Mouse (Mus musculus) heart, embryonic 10.5 days (tissue): ENCODE data around the gene Eya3. TPM values are rescaled to one million over a fixed set of nuclear protein-coding genes. Genes with fewer than 3 reads are reported as not detected.

Source experiments
- DNase-seq: peaks from one replicate; pipeline ENCODE4 v3.0.0-alpha.2; 2017; ENCODE audit warnings: low spot score
- H3K27ac ChIP-seq: fragments of 300-500 bp; sonication (generic); 2 replicates; pipeline ENCODE4 v1.5.1; 2016; ENCODE audit warnings: mild to moderate bottlenecking
- H3K27me3 ChIP-seq: fragments of 300-500 bp; sonication (generic); 2 replicates; pipeline ENCODE4 v1.6.1; 2016; ENCODE audit warnings: mild to moderate bottlenecking; ENCODE audit not compliant: poor library complexity, insufficient read depth, severe bottlenecking
- H3K36me3 ChIP-seq: fragments of 300-500 bp; sonication (generic); 2 replicates; pipeline ENCODE4 v1.6.1; 2016; ENCODE audit warnings: mild to moderate bottlenecking, moderate library complexity
- H3K4me1 ChIP-seq: fragments of 300-500 bp; sonication (generic); 2 replicates; pipeline ENCODE4 v1.6.1; 2016; ENCODE audit warnings: mild to moderate bottlenecking
- H3K4me3 ChIP-seq: fragments of 300-500 bp; sonication (generic); 2 replicates; pipeline ENCODE4 v1.5.1; 2016; ENCODE audit warnings: mild to moderate bottlenecking, moderate library complexity
- H3K9me3 ChIP-seq: fragments of 300-500 bp; sonication (generic); 2 replicates; pipeline ENCODE4 v1.6.1; 2016; ENCODE audit warnings: mild to moderate bottlenecking, moderate library complexity
- WGBS: fragments of 180-500 bp; shearing (Covaris S2); methylation state at CpG from one replicate; pipeline ENCODE4 v1.1.7; 2016; 5-methylcytosine and 5-hydroxymethylcytosine counted together
- polyA plus RNA-seq: library from polyadenylated mRNA; unstranded; fragments of >200 nt; fragmentation: Nextera tagmentation; extraction: Ambion mirVana; gene quantifications from 2 replicates; pipeline ENCODE4 v1.2.1, GENCODE M21; 2016

Gene Eya3
- polyA plus RNA-seq, 1 experiment from 2014 or later = 33.0 TPM

GRCm38 (mm10) chr4:132653799-132654198 is 15.0 kb downstream of the Eya3 start:
- H3K36me3 ChIP-seq = peaks cover 12% of the 10 kb centered on the region
- WGBS = 81% methylated on average over 3 of the region's 3 CpGs
- DNase-seq = no peak

GRCm38 (mm10) chr4:132655290-132655689 is 16.5 kb downstream of the Eya3 start:
- DNase-seq = no peak
- no peaks in the 10 kb centered on the region for H3K9me3 ChIP-seq
- H3K4me1 ChIP-seq = peaks cover 17% of the 10 kb centered on the region; the same call in 1 of the 2 replicates
- H3K36me3 ChIP-seq = peaks cover 16% of the 10 kb centered on the region
- no peaks in the 10 kb centered on the region for H3K27me3 ChIP-seq
- no peak overlapping the region for H3K4me3 ChIP-seq
- H3K27ac ChIP-seq = no peak overlapping the region
- 87% methylated on average over 5 of the region's 5 CpGs for WGBS

More at GRCm38 (mm10) chr4:132653799-132654198, 15.0 kb downstream of the Eya3 start:
- H3K27me3 ChIP-seq = no peaks in the 10 kb centered on the region
- H3K4me1 ChIP-seq = peaks cover 29% of the 10 kb centered on the region
- no peak overlapping the region for H3K4me3 ChIP-seq
- no peak overlapping the region for H3K27ac ChIP-seq
- H3K9me3 ChIP-seq = no peaks in the 10 kb centered on the region

GRCm38 (mm10) chr4:132659106-132659505 is 20.3 kb downstream of the Eya3 start:
- Histone ChIP-seq H3K9me3 (no peaks in the 10 kb centered on the region), H3K36me3 (peaks cover 39% of the 10 kb centered on the region), H3K4me1 (no peaks in the 10 kb centered on the region), H3K4me3 (no peak overlapping the region), H3K27me3 (no peaks in the 10 kb centered on the region), H3K27ac (no peak overlapping the region)
- 88% methylated on average over 7 of the region's 7 CpGs for WGBS
- DNase-seq = no peak

- no peaks in the 10 kb centered on the region for H3K9me3 ChIP-seq
- no peak overlapping the region for H3K27ac ChIP-seq
- H3K27me3 ChIP-seq = no peaks in the 10 kb centered on the region
- no peak overlapping the region for H3K4me3 ChIP-seq
- 96% methylated on average over 5 of the region's 5 CpGs for WGBS
- peaks cover 84% of the 10 kb centered on the region for H3K36me3 ChIP-seq
- DNase-seq = no peak
- H3K4me1 ChIP-seq = no peaks in the 10 kb centered on the region
Observed at GRCm38 (mm10) chr4:132672697-132673096, 33.9 kb downstream of the Eya3 start.

- Histone ChIP-seq H3K4me3 (no peak overlapping the region), H3K4me1 (no peaks in the 10 kb centered on the region), H3K27me3 (no peaks in the 10 kb centered on the region), H3K36me3 (peaks cover 75% of the 10 kb centered on the region), H3K27ac (no peak overlapping the region), H3K9me3 (no peaks in the 10 kb centered on the region)
- no peak for DNase-seq
- WGBS = 84% methylated on average over 7 of the region's 7 CpGs
Observed at GRCm38 (mm10) chr4:132676771-132677539, 38.2 kb downstream of the Eya3 start.

- H3K36me3 ChIP-seq = peaks cover 63% of the 10 kb centered on the region
Observed at GRCm38 (mm10) chr4:132689634-132690033, 50.8 kb downstream of the Eya3 start.

GRCm38 (mm10) chr4:132693366-132693765 is 54.6 kb downstream of the Eya3 start:
- Histone ChIP-seq H3K9me3 (no peaks in the 10 kb centered on the region), H3K4me1 (no peaks in the 10 kb centered on the region), H3K27ac (no peak overlapping the region), H3K27me3 (no peaks in the 10 kb centered on the region), H3K36me3 (peaks cover 73% of the 10 kb centered on the region), H3K4me3 (no peak overlapping the region)
- DNase-seq = no peak
- WGBS = 92% methylated on average over 3 of the region's 3 CpGs

More at GRCm38 (mm10) chr4:132689634-132690033, 50.8 kb downstream of the Eya3 start:
- Histone ChIP-seq H3K27ac (no peak overlapping the region), H3K4me1 (no peaks in the 10 kb centered on the region), H3K27me3 (no peaks in the 10 kb centered on the region), H3K9me3 (no peaks in the 10 kb centered on the region), H3K4me3 (no peak overlapping the region)
- no peak for DNase-seq
- 76% methylated on average over 2 of the region's 2 CpGs for WGBS

GRCm38 (mm10) chr4:132702076-132702475 is 63.3 kb downstream of the Eya3 start:
- DNase-seq = no peak
- 95% methylated on average over 5 of the region's 5 CpGs for WGBS
- H3K36me3 ChIP-seq = peaks cover 89% of the 10 kb centered on the region

GRCm38 (mm10) chr4:132706885-132707284 is 68.1 kb downstream of the Eya3 start:
- WGBS = 92% methylated on average over 8 of the region's 8 CpGs
- H3K27me3 ChIP-seq = no peaks in the 10 kb centered on the region

More at GRCm38 (mm10) chr4:132702076-132702475, 63.3 kb downstream of the Eya3 start:
- no peaks in the 10 kb centered on the region for H3K9me3 ChIP-seq
- H3K27me3 ChIP-seq = no peaks in the 10 kb centered on the region
- H3K27ac ChIP-seq = no peak overlapping the region
- H3K4me1 ChIP-seq = no peaks in the 10 kb centered on the region
- no peak overlapping the region for H3K4me3 ChIP-seq

GRCm38 (mm10) chr4:132713181-132713580 is 74.4 kb downstream of the Eya3 start:
- H3K27ac ChIP-seq = no peak overlapping the region
- no peaks in the 10 kb centered on the region for H3K4me1 ChIP-seq
- H3K27me3 ChIP-seq = no peaks in the 10 kb centered on the region
- WGBS = 97% methylated on average over 7 of the region's 7 CpGs
- no peaks in the 10 kb centered on the region for H3K9me3 ChIP-seq
- peaks cover 75% of the 10 kb centered on the region for H3K36me3 ChIP-seq
- DNase-seq = no peak
- no peak overlapping the region for H3K4me3 ChIP-seq

More at GRCm38 (mm10) chr4:132706885-132707284, 68.1 kb downstream of the Eya3 start:
- DNase-seq = no peak
- peaks cover 95% of the 10 kb centered on the region for H3K36me3 ChIP-seq
- H3K27ac ChIP-seq = no peak overlapping the region
- no peaks in the 10 kb centered on the region for H3K9me3 ChIP-seq
- H3K4me3 ChIP-seq = no peak overlapping the region
- H3K4me1 ChIP-seq = no peaks in the 10 kb centered on the region

- Histone ChIP-seq H3K4me1 (no peaks in the 10 kb centered on the region), H3K27ac (no peak overlapping the region), H3K27me3 (no peaks in the 10 kb centered on the region), H3K36me3 (peaks cover 75% of the 10 kb centered on the region), H3K4me3 (no peak overlapping the region), H3K9me3 (no peaks in the 10 kb centered on the region)
- WGBS = 96% methylated on average over 1 of the region's 1 CpGs
- DNase-seq = no peak
Observed at GRCm38 (mm10) chr4:132718251-132718650, 79.5 kb downstream of the Eya3 start.

GRCm38 (mm10) chr4:132728233-132728632 is 89.4 kb downstream of the Eya3 start:
- Histone ChIP-seq H3K4me3 (no peak overlapping the region), H3K36me3 (peaks cover 15% of the 10 kb centered on the region), H3K4me1 (peaks cover 24% of the 10 kb centered on the region), H3K27ac (no peak overlapping the region), H3K27me3 (no peaks in the 10 kb centered on the region), H3K9me3 (no peaks in the 10 kb centered on the region)
- 79% methylated on average over 8 of the region's 8 CpGs for WGBS
- no peak for DNase-seq

- DNase-seq = no peak
- WGBS = 41% methylated on average over 12 of the region's 12 CpGs
- Histone ChIP-seq H3K27ac (peak overlapping the region; percentile 77; the same call in 1 of the 2 replicates), H3K4me3 (peak overlapping the region; percentile 68), H3K4me1 (peaks cover 27% of the 10 kb centered on the region), H3K27me3 (no peaks in the 10 kb centered on the region), H3K9me3 (no peaks in the 10 kb centered on the region), H3K36me3 (no peaks in the 10 kb centered on the region)
Observed at GRCm38 (mm10) chr4:132731616-132732015, 92.8 kb downstream of the Eya3 start.
